Mouse (Mus musculus) CD4-positive, CD25-positive, alpha-beta regulatory T cell, adult 2 months (primary cell): ENCODE measurements around the gene Slc34a3.

Experiments used
- DNase-seq: peaks from one replicate; pipeline ENCODE4 v3.0.0-alpha.2; 2012; ENCODE audit warnings: low read depth, low spot score

Gene Slc34a3

DNA sequence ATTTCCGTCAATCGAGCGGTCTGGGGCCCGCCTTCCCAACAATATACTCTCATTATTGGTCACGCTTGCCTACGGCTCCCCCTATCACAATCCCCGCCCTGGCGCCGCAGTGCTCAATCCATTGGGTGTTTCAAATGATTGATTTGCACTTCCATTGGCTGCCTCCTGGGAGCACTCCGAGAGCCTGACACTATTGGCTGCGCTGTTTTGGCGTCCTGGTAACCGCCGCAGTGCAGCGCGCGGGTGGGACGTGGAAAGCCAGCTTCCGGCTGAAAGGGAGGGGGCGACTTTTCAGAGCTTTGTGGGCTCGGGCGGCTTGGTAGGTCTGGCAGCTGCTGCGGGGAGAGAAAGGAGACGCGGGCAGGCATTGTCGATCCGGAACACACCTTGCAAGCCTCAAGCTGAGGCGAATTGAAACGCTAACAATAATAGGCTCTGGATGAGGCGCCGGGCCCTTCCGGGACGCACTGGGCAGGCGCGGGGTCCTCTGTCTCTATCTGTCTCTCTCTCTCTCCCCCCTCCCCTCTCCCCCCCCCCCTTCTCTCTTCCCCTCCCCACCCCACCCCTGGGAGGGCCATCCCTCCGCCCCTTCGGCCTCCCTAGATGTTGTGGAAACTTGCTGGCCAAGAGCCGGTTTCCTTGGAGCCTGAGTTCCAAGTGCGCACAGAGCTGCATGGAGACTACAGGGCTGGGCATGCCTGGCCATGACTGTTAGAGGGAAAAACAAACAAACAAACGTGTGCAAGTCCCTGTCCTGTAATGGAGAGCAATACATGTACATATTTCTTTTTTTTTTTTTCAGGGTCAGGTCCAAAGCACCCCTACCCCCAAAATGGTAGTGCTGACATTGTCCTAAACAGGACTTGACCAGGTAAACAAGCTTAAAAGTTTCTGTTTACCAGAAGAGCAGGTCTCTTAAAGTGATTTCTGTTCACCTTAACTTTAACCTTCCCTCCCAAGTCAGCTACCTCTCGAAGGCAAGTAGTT lies 9.1 kb downstream of the Slc34a3 start:
- peak; percentile 98 for DNase-seq

DNA sequence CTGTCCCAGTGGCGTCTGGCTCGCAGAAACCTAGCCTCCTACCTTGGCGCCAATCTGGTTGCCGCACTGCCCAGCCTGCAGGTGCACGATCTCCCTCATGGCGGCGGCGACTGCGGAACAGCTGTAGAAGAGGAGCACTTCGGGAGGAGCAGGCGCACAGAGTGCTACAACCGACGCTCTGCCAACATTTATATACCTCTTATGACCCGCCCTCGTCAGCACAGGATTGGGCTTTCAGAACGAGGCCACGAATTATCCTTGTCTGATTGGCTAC lies 9.7 kb downstream of the Slc34a3 start, which contains the start of gene Tubb4b:
TSS of gene Tubb4b (minus strand) at position 211 of the 274 bp plus-strand sequence.
- DNase-seq, result no peak

DNA sequence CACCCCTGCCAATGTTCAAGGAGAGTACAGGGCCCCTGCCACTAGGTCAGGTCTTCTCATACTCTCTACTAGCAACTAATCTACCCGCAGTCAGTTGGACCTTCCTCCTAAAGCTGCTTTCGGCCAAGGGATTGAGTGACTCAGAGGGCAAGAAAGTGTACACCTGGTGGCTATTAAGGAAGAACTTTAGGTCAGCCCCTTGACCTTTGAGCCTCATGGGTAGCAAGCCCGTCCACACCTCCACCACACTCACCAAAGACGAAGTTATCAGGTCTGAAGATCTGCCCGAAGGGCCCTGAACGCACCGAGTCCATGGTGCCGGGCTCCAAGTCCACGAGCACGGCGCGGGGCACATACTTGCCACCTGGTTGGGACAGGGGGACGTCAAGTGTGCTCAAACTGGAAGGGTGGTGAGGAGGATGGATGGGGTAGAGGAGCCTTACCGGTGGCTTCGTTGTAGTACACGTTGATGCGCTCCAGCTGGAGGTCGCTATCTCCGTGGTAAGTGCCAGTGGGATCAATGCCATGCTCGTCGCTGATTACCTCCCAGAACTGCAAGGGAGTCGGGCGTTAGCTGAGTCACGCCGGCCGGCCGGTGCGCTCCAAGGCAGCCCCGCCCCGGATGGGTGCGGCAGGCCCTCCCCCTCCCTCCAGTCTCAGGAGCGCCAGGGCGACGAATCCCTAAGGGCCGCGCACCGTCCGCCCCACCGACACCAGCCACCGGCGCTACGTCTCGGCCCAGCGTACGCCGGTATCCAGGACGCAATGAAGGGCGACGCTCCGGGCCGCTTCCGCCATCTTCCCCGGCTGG lies 10.3 kb downstream of the Slc34a3 start:
- no peak for DNase-seq

DNA sequence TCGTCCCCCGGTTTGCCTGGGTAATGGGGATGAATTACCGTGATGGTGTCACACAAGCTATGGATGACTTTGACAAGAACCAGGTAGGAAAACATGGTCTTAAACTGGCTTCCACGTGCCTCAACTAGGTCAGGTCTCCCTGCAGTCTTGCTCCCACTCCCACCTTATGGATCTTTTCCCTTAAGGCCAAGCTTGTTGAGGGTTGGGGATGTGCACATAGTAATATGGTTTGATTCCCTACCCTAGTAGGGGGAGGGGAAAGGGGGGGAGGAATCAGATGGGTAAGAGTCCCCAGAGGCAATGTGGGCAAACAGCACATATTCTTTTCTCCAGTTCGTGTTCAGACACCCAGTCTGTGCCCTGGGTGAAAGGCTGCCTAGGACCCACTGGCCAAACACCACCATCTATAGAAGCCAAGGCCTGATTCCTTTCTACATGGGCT lies 12.8 kb downstream of the Slc34a3 start:
- no peak for DNase-seq

DNA sequence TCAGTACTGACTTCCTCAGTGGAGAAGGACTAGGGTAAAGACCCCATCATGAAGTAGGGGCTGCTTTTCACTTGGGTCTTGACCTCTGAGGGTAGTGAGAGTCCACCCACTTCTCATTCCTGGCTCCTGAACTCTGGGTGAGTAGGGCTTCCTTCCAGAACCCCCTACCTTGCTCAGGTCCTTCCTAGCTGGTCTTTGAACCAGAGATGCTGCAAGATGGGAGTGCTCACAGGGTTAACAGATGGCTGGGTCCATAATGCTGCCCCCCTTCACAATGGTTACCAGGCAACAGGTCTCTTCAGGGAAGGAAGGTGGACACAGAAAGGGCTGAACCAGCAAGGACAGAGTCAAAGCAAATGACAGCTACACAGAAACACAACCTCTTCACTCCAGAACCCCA lies 15.7 kb downstream of the Slc34a3 start, which contains the start of gene Fam166a:
TSS of gene Fam166a (plus strand) at position 301 of the 400 bp plus-strand sequence.
- no peak for DNase-seq

DNA sequence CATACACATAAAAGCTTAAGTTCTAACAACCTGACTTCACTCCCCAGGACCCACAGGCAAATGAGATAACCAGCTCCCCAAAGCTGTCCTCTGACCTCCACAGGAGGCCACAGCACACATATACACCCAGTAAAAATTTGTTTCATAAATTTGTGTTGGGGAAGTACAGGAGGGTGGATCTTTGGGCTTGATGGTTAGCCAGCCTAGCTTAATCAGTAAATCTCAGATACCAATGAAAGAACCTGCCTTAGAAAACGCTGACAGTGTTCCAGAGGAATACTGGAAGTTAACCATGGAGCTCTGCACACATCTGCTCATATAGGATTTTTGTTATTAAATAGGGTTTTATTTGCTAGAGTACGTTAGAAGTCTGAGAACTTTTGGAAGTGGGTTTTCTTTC lies 16.5 kb downstream of the Slc34a3 start:
- DNase-seq, result no peak

DNA sequence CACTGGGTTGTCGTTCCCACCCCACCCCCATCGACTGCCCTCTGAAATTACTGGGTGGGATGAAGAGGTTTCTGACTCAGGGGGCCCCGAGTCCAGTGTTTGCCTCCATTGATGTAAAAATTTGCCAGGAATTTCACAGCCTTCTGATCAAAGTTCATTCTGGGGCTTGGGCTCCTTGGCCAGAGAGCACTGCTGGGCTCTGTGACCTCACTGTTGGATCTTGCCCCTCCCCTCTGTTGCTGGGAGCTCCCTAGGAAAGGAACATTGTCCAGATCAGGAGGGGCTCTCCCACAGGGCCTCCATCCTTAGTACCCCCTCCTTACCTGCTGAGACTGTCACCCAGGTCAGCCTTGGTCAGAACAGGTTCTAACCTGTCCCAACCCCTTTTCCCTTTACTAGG lies 19.7 kb downstream of the Slc34a3 start, which contains the start of gene Stpg3:
TSS of gene Stpg3 (minus strand) at position 194 of the 400 bp plus-strand sequence.
- no peak for DNase-seq

DNA sequence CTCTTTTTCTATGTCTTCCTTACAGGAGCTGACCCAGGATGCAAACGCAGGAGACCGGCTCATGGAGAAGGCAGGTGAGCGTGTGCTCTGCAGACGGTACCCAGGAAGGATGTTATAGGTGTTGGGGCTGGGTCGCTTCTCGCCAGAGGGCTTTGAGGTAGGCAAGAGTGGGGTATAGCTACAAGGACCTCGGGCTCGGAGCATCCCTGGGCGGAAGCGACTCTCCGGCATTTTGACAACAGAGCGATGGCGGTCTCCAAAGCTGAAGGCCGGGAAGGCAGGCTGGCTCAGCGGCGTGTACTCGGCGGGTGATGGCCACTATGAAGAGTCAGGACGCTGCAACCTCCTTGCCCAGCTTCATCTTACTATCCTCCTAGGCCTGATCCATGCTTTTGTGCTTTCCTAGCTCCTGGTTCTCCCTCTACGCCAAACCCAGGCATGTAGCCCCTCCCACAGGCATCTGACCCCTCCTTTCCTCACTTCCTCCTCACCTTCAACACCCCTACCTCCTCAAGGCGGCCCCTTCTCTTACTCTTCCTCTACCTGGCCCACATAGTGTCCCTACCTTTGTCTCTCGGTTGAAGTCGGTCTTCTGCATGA lies 20.8 kb downstream of the Slc34a3 start:
- no peak for DNase-seq

DNA sequence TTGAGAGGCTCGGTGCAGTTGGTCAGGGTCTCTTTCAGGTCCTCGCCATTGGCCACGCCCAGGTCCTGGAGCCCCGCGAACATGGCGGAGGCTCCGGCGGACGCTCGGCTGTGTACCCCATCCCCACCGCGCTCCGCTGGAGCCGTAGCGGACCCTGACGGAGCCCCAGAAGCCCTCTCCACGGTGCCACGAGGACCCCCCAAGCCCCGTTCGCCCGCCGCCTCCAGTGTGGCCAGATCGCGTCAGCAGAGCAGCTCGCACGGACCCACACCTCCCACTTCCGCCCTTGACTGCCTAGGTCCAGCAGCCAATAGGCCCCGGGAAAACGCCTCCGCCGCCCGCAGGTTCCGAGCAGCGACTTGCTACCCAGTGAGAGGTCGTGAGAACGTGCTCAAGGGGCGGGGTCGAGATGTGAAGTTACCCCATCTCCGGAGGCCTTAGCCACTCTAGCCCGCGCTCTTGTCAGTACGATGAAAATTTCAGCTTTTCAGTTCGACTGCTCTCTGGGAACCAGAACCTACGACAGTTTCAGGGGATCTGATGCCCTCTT lies 23.0 kb downstream of the Slc34a3 start, which contains the start of gene Nelfb:
TSS of gene Nelfb (minus strand) at position 369 of the 550 bp plus-strand sequence.
- peak; percentile 91 for DNase-seq

DNA sequence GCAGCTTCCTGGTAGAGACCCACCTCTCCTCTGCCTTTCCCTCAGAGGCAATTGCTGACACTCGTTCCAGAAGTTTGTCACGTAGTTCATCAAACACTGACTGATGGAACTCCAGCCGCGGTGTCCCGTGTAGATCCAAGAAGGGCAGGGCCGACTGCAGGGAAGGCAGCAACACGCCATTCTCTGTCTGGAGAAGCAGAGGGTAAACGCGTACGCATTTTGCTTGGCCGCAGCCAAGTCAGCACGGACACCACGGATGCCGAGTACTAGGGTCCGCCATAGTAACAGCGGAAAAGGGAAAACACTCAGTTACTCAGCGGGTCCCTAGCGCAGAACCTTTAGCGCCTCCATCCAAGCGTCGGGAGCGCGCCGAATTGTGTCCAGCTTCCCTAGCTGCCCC lies 23.5 kb downstream of the Slc34a3 start:
- DNase-seq, result no peak

DNA sequence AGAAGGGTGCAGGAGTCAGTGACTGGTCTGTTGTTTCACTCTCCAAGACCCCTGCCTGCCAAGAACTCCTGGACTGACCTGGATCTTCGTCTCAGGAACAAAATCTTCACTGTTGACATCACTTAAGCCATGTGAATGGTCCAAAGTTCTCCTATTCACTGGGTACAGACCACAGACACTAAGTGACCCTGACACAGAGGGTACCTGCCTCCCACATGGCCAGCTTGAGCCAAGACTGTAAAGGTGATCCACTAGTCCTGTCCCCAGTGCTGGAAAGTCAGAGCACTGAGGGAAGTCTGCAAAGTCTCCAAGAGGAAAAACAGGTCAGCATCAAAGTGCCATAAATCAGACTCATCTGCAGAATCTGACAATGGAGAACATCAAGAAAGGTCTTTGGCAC lies 26.6 kb downstream of the Slc34a3 start:
- no peak for DNase-seq

DNA sequence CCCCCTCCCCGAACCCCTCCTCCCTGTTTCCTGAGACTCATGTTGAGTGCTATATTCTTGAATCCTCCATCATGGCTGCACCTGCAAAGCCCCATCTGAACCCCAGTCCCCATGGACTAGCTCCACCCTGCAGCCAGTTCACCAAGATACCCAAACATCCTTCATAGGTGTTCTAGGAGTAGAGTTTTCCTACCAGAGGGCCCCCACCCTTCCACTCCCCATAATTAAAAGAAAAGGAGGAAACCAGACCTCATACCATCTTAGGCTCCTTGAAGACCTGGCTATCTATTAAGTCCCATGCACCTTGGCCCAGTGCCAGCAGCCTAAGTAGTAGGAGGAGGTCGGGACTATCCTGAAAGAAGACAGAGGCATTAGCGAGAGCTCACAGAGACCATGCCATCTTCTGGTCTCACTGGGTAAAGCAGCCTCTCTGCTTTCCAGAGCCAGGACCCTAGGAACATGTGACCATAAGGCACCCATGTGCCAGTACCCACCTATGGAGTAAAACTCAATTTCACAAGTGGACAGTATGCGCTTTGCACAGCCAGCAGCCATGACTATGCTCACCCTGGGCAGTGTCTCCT lies 30.4 kb downstream of the Slc34a3 start:
- DNase-seq, result no peak

DNA sequence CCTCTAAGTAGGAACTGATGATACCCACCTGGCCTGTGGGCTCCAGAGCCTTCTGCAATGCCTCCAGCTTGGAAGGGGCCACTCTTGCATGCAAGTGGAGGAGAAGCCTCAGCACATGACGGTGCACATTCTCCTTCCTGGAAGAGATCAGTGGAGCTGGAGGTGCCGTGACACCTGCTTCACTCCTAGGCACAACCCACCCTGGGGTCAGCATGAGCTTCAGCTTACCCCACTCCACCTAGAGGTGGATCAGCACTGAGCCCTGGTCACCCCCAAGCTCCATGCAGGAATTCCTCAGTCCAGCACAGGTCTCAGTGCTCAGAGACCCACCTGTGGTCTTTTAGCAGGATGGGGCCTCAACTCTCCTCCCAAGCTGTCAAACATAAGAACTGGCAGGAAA lies 33.5 kb downstream of the Slc34a3 start:
- no peak for DNase-seq

DNA sequence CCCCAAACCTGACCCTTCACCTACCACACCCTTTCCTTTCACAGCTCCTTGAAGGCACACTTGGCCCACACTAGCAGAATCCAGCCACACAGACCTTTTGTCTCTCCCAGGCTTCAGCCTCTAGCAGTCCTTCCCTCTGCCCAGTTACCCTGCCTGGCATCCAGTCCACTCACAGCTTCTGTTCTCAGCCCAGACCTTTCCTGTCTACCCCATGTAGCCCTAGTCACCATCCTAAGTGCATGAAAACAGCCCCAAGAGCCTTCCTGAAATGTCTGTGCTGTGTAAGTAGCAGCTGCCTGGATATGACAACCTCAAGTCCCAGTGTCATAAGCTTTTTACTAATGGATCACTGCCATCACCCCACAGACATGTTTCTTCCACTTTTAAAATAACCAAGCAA lies 36.2 kb downstream of the Slc34a3 start:
- DNase-seq, result no peak

DNA sequence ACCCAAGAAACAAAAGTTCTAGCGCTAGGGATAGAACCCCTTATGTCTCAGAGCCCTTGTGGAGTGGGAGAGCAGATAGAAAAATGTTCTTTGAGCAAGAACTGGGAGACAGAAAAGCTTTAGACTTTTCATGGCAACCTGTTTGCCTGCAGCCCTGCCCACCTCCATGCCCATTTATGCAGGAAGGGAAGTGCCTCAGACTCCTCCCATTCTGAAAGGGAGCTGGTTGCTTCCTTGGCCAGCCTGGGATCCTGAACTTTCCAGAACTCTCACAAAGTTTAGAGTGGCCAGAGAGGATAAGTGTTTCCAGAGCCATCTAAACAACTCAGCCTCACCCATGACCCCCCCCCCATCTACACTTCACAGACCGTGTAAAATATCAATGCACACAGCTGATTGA lies 37.0 kb downstream of the Slc34a3 start:
- DNase-seq, result no peak

DNA sequence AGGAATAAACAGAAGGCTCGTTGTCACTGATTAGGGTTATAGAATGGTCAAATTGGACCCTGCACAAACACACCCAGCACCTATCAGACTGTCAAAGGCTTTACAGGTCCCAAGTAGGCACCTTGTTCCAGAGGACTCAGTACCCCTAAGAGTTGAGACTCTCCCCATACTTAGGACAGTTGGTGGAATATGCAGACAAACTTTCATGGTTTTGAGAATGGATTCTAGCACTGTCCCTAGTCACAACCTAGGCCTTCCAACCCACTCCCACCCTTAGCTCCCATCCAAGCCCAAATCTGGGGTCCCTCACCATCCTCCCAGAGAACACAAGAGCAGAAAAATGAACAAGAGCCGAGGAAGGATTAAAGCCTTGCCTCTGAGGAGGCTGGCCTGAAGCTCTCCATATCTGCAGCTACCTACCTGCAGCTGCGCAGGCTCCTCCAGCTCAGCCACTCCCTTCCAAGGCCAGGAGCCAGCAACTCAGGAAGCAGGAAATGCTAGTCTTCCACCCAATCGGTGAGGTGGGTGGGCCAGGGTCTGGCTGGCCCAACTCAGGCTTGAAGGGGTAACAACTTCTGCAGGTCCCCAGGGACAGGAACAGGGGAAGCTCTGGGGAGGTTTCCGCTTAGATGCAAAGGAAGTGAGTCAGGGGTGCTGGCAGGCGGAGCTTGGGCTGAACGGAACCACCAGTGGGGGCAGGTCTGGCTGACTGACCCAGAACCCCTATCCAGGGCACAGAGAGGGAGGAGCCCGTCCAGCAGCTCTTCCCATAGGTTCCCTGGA lies 37.8 kb downstream of the Slc34a3 start, which contains the start of gene Tor4a:
TSS of gene Tor4a (minus strand) at position 715 of the 783 bp plus-strand sequence.
- DNase-seq, result peak; percentile 79

DNA sequence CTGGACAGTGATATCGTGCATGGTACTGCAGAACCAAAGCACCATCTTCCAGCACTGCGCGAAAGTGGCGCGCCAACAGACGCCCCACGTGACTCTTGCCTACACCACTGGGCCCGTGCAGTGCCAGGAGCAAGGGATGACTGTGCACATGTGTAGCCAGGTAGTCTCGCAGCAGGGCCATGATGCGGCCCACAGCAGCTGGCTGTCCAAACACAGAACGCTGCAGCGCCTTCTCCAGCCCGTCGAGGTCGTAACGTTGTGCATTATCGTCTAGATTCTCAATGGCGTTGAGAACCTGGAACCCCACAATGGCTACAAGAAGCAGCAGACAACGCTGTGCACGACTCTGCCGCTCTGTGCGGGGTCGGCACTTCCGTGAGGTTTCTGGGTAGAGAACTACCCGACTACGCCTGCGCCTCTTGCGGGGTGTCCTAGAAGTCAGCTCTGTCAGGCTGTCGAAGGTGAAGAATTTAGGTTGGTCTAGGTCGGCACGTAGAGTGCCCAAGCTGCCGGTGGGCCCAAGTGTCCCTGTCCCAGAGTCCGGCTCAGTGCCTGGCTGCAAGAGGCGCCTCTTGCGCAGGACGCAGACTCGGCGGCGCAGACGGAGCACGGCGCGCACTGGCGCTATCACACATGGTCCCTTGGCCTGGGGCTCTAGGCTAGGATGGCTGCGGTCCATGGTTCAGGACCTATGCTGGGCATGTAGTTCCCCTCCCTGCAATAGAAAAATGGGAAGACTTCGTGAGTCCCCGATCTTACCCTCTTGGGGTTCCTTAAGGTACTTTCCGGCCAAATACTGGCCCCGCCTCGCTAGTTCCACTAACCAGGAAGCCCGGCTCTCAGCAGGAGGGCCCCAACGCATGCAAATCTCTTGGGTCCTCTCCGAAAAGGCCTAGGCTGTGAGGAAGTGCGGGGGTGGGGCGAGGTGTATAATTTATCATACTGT lies 38.7 kb downstream of the Slc34a3 start:
- DNase-seq, result peak; percentile 80

DNA sequence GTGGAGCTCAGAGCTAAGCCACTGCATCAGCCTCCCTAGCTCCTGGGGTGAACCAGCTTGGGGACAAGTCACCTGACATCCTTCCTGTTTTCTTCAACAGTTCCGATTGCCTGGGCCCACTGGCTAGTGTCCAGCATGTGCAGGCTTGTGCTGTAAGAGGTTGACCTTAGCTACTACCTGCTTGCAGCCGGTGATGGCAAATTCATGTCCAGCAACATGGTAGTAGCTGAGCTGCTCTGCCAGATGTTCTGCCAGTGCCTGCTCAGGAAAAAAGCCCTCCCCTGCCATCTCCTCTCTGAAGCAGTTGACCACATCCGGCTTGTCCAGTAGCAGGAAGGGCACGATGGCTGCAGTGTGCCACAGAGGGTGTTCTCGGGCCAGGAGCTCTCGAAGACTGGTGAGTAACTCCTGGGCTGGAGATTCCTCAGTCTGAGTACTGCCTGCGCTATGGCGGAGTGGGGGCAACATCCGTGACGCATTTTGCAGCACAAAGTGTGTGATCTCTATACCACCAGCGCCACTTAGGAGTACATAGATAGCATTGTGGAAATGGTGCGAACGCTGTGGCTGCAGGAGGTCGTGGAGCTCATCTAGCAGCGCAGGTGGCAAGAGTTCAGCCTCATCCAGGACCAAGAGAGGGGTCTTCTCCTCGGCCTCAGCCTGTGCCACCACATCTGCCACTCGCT lies 39.5 kb downstream of the Slc34a3 start:
- peak; percentile 50 for DNase-seq

DNA sequence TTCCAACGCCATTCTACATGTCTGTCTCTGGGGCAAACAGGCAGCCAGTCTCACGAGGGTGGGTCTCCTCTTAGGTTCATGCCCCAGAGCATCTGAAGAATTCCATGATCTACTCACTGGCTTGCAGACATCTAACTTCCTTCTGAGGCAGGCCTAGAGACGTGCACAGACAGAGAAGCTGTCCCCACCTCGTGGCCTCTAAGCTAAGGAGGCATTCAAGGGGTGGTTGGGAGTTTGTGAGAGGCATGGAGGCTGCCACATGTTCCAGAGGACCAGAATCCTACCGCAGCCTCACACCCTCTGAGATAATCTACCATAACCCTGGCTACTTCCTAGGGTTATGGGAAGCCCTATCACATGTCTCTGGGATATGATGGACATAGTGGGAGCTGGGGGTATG lies 40.2 kb downstream of the Slc34a3 start:
- DNase-seq, result no peak
